Mouse (Mus musculus): ENCODE results near the gene Baiap2.

- TF ChIP-seq CTCF (IDR thresholded peaks at IDR 0.05; ENCODE audit: low read depth) (no peak), EP300 (IDR thresholded peaks at IDR 0.05; ENCODE audit: low read depth) (no peak)
Observed at GRCm38 (mm10) chr11:119936456-119936855, 6.1 kb upstream of the Baiap2 start.

Measured in liver, postnatal 0 days (tissue).